Mouse (Mus musculus) adipose tissue, adult 10 weeks (tissue): Measurements from ENCODE around the gene Nhsl2. TPM values are rescaled to one million over a fixed set of nuclear protein-coding genes. Genes with fewer than 3 reads are reported as not detected.

ENCODE experiments used
- polyA plus RNA-seq: library from polyadenylated mRNA; stranded (reverse); fragments of 350-450 nt; fragmentation: Illumina TruSeq; extraction: RNeasy Lipid Tissue Mini Kit (QIAGEN cat#74804); gene quantifications from one replicate; pipeline ENCODE4 v1.2.3, GENCODE M21; 2014; ENCODE audit warnings: low read depth, low replicate concordance

The Nhsl2 gene
- 4.5 TPM for polyA plus RNA-seq

DNA sequence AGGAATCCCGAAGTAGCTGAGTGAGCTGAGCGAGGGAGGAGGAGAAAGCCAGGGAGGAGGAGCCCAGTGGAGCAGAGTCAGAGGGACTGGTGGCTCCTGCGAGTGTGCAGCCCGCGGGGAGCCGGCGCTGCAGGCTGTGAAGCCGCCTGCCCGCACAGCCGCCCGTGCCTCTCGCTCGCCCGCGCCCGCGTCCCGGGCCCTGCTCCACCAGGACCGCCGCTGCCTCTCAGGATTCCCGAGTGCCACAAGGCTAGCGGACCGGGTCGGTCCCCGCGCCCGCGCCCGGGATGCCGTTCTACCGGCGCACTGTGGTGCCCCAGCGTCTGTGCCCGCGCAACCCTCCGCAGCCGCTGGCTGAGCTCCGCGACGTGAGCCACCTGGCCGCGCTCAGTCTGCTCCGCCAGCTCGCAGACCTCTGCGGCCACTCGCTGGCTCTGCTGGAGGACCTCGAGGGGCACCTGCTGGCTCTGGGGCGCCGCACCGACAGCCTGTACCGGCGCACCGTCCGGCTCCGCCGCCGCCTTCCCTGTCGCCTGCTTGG is at the start of gene Nhsl2:
Gene Nhsl2 (plus strand): TSS at position 105 of the 541 bp plus-strand sequence.

DNA sequence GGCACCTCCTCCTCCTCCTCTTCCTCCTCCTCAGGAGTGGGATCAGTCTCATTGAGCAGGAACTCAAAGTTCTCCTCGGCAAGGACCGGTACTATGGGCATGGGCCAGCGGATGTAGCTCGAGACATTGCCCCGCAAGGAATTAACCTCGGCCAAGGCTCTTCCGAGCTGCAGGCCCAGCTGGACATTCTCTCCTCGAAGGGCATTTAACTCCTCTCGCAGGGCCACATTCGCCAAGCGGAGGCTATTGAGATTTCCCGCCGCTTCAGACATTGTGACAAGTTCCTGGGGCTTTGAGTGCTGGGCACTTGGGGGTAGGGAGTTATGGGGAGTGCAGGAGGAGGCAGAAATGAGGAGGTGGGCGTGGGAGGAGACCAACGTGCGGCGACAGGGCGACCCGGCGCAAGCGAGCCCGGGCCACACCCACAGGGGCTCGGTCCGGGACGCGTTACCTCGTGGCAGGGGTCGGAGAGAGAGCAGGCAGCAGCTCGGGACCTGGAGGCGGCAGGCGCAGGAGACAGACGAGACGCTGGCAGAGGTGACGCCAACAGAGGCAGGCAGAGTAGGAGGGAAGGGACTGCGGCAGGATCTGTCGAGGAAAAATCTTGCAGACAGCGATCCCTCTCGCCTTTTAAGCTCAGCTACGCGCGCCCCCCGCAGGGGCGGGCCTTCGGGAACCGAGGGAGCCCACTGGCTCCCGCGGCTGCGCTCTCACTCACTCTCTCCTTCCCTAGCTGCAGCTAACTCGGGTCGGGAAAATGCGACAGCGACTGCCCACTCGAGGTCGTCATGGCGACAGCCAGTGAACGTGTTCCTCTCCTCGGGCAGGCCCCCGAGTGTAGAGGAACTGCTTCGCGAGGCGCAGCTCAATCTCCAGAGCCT is 221.6 kb downstream of the Nhsl2 start, which contains the start of gene Rtl5:
Gene Rtl5 (minus strand): TSS at position 714 of the 881 bp plus-strand sequence.

DNA sequence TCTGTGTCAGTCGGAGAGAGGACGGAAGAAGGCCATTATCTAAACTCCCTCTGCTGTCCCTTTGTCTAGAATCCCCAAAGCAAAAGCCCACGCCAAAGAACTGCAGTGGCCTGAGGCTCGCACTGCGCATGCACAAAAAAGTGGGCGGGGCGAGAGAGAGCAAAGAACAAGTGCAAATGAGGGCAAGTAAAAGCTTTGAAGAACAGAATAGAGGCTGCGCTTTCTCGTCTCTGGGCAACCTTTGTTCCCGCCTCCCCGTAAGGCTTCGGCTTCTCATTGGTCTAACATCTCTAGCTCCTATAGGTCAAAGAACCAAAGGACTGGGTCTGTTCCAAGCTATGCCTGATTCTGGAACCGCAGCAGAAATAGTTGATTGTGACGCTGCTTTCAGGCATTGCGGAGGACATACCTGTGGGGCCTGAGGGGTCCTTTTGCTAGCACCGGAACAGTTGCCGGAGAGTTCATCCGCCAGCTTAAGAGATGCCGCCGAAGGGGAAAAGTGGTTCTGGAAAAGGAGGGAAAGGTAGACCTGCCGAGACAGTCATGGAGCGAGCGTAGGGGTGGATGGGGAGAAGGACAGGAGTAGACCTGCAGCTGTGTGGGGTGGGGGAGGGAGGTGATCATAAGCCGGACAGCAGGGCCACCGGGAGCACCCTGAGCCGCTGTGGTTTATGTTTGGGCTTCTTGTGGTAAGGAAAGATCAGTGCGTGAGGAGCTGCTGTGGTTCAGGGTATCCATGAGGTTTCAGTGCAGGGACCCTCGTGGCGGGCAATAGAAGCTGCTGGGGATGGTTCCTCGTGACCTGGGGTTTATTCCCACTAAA is 270.1 kb downstream of the Nhsl2 start, which contains the start of gene Pin4:
Gene Pin4 (plus strand): TSS at position 406 of the 823 bp plus-strand sequence.

Other genes starting within 250 kb of the Nhsl2 start
- 139 TPM for gene Ogt, start 209.3 kb upstream of the Nhsl2 start, polyA plus RNA-seq
- gene Cxcr3, start 115.1 kb upstream of the Nhsl2 start, polyA plus RNA-seq = 1.6 TPM
- 0.17 TPM for gene Gm4779, start 55.0 kb upstream of the Nhsl2 start, polyA plus RNA-seq
- not detected for gene 8030474K03Rik, start 54.7 kb upstream of the Nhsl2 start, polyA plus RNA-seq
- 31.0 TPM for gene Rtl5, start 221.9 kb downstream of the Nhsl2 start, polyA plus RNA-seq